Mouse (Mus musculus) thymus, adult 18-20 months (tissue): ENCODE results near the gene Drosha.
"Not testable (repeated sequence)": the region's sequence is repeated elsewhere in the genome, so short reads cannot be mapped to it uniquely, and the experiment has no call there.

Experiments
- DNase-seq, 2 experiments: peaks; one replicate each; pipeline ENCODE4 v3.0.0; 2022; ENCODE audit warnings: mixed read lengths in 2 of 2

Drosha gene

GRCm38 (mm10) chr15:12888312-12888711, 63.7 kb downstream of the Drosha start:
- DNase-seq = no peak

GRCm38 (mm10) chr15:12889909-12890308, 65.3 kb downstream of the Drosha start:
- DNase-seq = no peak

- no peak for DNase-seq
These were observed 70.8 kb downstream of the Drosha start for GRCm38 (mm10) chr15:12895426-12895825.

GRCm38 (mm10) chr15:12896022-12897009, 71.7 kb downstream of the Drosha start:
- DNase-seq = no peak

GRCm38 (mm10) chr15:12897831-12898230, 73.2 kb downstream of the Drosha start:
- DNase-seq = no peak

- DNase-seq = no peak
These were observed 76.0 kb downstream of the Drosha start for GRCm38 (mm10) chr15:12900428-12901196.

GRCm38 (mm10) chr15:12901197-12901570, 76.6 kb downstream of the Drosha start:
- no peak for DNase-seq

- DNase-seq = no peak
These were observed 79.8 kb downstream of the Drosha start for GRCm38 (mm10) chr15:12904442-12904841.

- no peak for DNase-seq
These were observed 83.5 kb downstream of the Drosha start for GRCm38 (mm10) chr15:12907962-12908719.

- no peak for DNase-seq
These were observed 84.1 kb downstream of the Drosha start for GRCm38 (mm10) chr15:12908720-12909028.

- no peak for DNase-seq
These were observed 84.6 kb downstream of the Drosha start for GRCm38 (mm10) chr15:12909171-12909570.

GRCm38 (mm10) chr15:12911082-12911481, 86.5 kb downstream of the Drosha start:
- DNase-seq = no peak

- DNase-seq = no peak
These were observed 91.8 kb downstream of the Drosha start for GRCm38 (mm10) chr15:12916314-12916815.

GRCm38 (mm10) chr15:12919326-12919966, 94.8 kb downstream of the Drosha start:
- DNase-seq = not testable (repeated sequence)

GRCm38 (mm10) chr15:12919967-12920870, 95.6 kb downstream of the Drosha start:
- no peak for DNase-seq

GRCm38 (mm10) chr15:12921901-12922300, 97.3 kb downstream of the Drosha start:
- DNase-seq = no peak

- DNase-seq = peak in 1 of 2 experiments; percentile 7
These were observed 99.2 kb downstream of the Drosha start for GRCm38 (mm10) chr15:12923826-12924225.

GRCm38 (mm10) chr15:12931481-12931880, 106.9 kb downstream of the Drosha start:
- no peak for DNase-seq

- no peak for DNase-seq
These were observed 111.7 kb downstream of the Drosha start for GRCm38 (mm10) chr15:12936217-12936732.

GRCm38 (mm10) chr15:12937326-12937725, 112.7 kb downstream of the Drosha start:
- DNase-seq = not testable (repeated sequence)

- DNase-seq = no peak
These were observed 116.5 kb downstream of the Drosha start for GRCm38 (mm10) chr15:12941106-12941505.
